Mouse (Mus musculus): ENCODE results near the gene Plk5. TPM values are rescaled to one million over a fixed set of nuclear protein-coding genes. Genes with fewer than 3 reads are reported as not detected.

Gene Plk5
- polyA plus RNA-seq, 1 experiment from 2014 or later: 0.20 TPM

DNA sequence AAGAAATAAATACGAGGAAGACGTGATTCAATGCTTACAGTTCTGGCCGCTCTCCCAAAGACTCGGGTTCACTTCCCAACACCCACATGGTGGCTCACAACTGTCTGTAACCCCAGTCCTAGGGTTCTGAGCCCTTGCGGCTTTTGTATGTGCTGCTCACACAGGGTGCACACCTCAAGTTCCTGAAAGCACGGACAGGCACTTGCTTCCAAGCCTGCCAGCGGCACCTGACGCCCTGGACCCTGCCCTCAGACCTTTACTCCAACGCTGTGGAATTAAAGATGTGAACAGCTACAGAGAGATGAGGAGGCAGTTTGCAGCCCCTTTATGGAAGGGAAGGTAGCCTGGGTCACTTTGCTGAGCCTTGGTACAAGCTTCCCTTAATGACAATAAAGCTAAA, 34.4 kb downstream of the Plk5 start:
- WGBS: 41% methylated on average over 9 of the region's 9 CpGs
- H3K9ac ChIP-seq (ENCODE audit: low read depth, low read length): no peak overlapping the region
- H3K27ac ChIP-seq (ENCODE audit: low read depth, low read length): peak overlapping the region; percentile 66
- H3K4me1 ChIP-seq (replicated peaks; ENCODE audit: control insufficient read depth, insufficient read depth, low read length): 0 out of 2 replicates have a peak, but pooled peaks cover 4% of the 10 kb centered on the region
- H3K27me3 ChIP-seq (replicated peaks; ENCODE audit: control insufficient read depth, insufficient read depth, low read length): no peaks in the 10 kb centered on the region
- no peaks in the 10 kb centered on the region for H3K9me3 ChIP-seq (ENCODE audit: control insufficient read depth)
- TF ChIP-seq CTCF (IDR thresholded peaks at IDR 0.05; ENCODE audit: low read depth): no peak
- ATAC-seq: no peak
- H3K4me3 ChIP-seq (ENCODE audit: low read depth, low read length): no peak overlapping the region
- no peak overlapping the region for H3K4me2 ChIP-seq (replicated peaks; ENCODE audit: low read depth)
- peaks cover 34% of the 10 kb centered on the region for H3K36me3 ChIP-seq (ENCODE audit: control insufficient read depth, insufficient read depth)

DNA sequence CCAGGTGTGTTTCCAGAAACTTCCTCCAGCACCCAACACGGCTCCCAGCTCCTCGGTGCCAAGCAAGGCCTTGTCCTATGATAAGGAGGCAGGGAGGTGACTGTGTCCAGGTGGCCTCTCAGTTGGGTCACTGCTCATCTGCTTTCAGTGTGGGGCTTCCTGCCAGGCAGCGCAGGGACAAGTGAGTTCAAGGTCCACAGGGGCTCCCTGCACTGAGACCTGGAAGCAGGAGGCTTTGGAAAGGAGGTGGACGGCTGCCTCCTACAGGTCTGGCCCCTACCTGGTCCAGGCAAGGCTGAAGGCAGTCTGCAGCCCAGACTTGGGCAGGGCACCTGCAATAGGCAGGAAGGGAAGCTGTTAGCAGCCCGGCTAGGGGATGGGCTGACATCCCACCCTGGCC, 36.4 kb downstream of the Plk5 start:
- 58% methylated on average over 5 of the region's 5 CpGs for WGBS
- ATAC-seq: peak; percentile 35
- Histone ChIP-seq H3K9me3 (ENCODE audit: control insufficient read depth) (no peaks in the 10 kb centered on the region), H3K36me3 (ENCODE audit: control insufficient read depth, insufficient read depth) (peaks cover 34% of the 10 kb centered on the region), H3K27ac (ENCODE audit: low read depth, low read length) (peak overlapping the region; percentile 75), H3K9ac (ENCODE audit: low read depth, low read length) (0 out of 2 replicates have a peak overlapping the region, but pooled peaks have one; percentile 7), H3K4me2 (replicated peaks; ENCODE audit: low read depth) (no peak overlapping the region), H3K27me3 (replicated peaks; ENCODE audit: control insufficient read depth, insufficient read depth, low read length) (no peaks in the 10 kb centered on the region), H3K4me1 (replicated peaks; ENCODE audit: control insufficient read depth, insufficient read depth, low read length) (peaks cover 7% of the 10 kb centered on the region; the same call in 1 of the 2 replicates), H3K4me3 (ENCODE audit: low read depth, low read length) (no peak overlapping the region)
- peak; percentile 68 for TF ChIP-seq CTCF (IDR thresholded peaks at IDR 0.05; ENCODE audit: low read depth)

DNA sequence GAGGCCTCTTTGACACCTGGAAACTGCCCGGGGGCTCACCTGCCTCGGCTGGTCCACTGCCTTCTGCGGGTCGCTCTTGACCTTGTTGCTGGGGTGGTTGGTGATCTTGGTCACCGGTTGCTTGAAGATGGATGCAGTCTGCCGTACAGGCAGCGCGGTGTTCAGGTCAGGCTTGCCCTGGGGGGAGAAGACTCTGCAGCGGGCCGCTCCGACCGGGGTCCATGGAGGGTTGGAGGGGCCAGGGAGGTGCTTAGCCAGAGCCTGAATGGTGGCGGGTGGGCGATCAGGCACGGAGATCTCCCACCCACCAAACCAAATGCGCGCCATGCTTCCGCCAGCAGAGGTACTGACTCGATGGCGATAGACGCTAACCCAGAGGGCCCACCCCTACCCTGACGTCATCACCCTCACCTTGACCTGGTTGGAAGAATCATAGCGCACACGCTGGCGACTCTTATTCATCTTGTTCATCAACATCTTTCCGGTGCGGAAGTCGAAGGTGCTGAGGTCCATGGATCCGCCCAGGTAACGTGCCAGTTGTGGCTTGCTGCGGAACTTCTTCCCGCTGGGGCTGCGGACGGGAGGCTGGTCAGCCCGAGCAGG, 38.9 kb downstream of the Plk5 start:
- 95% methylated on average over 35 of the region's 35 CpGs for WGBS
- Histone ChIP-seq H3K4me2 (replicated peaks; ENCODE audit: low read depth) (no peak overlapping the region), H3K27ac (ENCODE audit: low read depth, low read length) (no peak overlapping the region), H3K36me3 (ENCODE audit: control insufficient read depth, insufficient read depth) (peaks cover 34% of the 10 kb centered on the region), H3K4me1 (replicated peaks; ENCODE audit: control insufficient read depth, insufficient read depth, low read length) (peaks cover 6% of the 10 kb centered on the region), H3K27me3 (replicated peaks; ENCODE audit: control insufficient read depth, insufficient read depth, low read length) (no peaks in the 10 kb centered on the region), H3K9me3 (ENCODE audit: control insufficient read depth) (no peaks in the 10 kb centered on the region), H3K9ac (ENCODE audit: low read depth, low read length) (no peak overlapping the region), H3K4me3 (ENCODE audit: low read depth, low read length) (no peak overlapping the region)
- ATAC-seq: no peak
- no peak for TF ChIP-seq CTCF (IDR thresholded peaks at IDR 0.05; ENCODE audit: low read depth)

GRCm38 (mm10) chr10:80396822-80397523, 40.7 kb downstream of the Plk5 start:
- no peaks in the 10 kb centered on the region for H3K9me3 ChIP-seq (ENCODE audit: control insufficient read depth)
- WGBS: 76% methylated on average over 11 of the region's 11 CpGs
- peaks cover 6% of the 10 kb centered on the region for H3K4me1 ChIP-seq (replicated peaks; ENCODE audit: control insufficient read depth, insufficient read depth, low read length)
- H3K27ac ChIP-seq (ENCODE audit: low read depth, low read length): no peak overlapping the region
- H3K4me2 ChIP-seq (replicated peaks; ENCODE audit: low read depth): peak overlapping the region; percentile 82; the same call in 1 of the 2 replicates
- TF ChIP-seq CTCF (IDR thresholded peaks at IDR 0.05; ENCODE audit: low read depth): no peak
- no peak for ATAC-seq
- H3K27me3 ChIP-seq (replicated peaks; ENCODE audit: control insufficient read depth, insufficient read depth, low read length): no peaks in the 10 kb centered on the region
- H3K36me3 ChIP-seq (ENCODE audit: control insufficient read depth, insufficient read depth): peaks cover 44% of the 10 kb centered on the region
- no peak overlapping the region for H3K4me3 ChIP-seq (ENCODE audit: low read depth, low read length)
- H3K9ac ChIP-seq (ENCODE audit: low read depth, low read length): no peak overlapping the region

GRCm38 (mm10) chr10:80397524-80398173, 41.4 kb downstream of the Plk5 start:
- H3K36me3 ChIP-seq (ENCODE audit: control insufficient read depth, insufficient read depth): peaks cover 43% of the 10 kb centered on the region
- peak overlapping the region; percentile 82 for H3K4me2 ChIP-seq (replicated peaks; ENCODE audit: low read depth)
- no peak overlapping the region for H3K9ac ChIP-seq (ENCODE audit: low read depth, low read length)
- WGBS: 29% methylated on average over 8 of the region's 8 CpGs
- H3K27me3 ChIP-seq (replicated peaks; ENCODE audit: control insufficient read depth, insufficient read depth, low read length): no peaks in the 10 kb centered on the region
- TF ChIP-seq CTCF (IDR thresholded peaks at IDR 0.05; ENCODE audit: low read depth): no peak
- H3K4me1 ChIP-seq (replicated peaks; ENCODE audit: control insufficient read depth, insufficient read depth, low read length): peaks cover 6% of the 10 kb centered on the region
- ATAC-seq: no peak
- H3K27ac ChIP-seq (ENCODE audit: low read depth, low read length): no peak overlapping the region
- H3K4me3 ChIP-seq (ENCODE audit: low read depth, low read length): peak overlapping the region; percentile 76; the same call in 1 of the 2 replicates
- no peaks in the 10 kb centered on the region for H3K9me3 ChIP-seq (ENCODE audit: control insufficient read depth)

- H3K4me2 ChIP-seq (replicated peaks; ENCODE audit: low read depth): peak overlapping the region; percentile 82
- H3K27ac ChIP-seq (ENCODE audit: low read depth, low read length): peak overlapping the region; percentile 98
- no peaks in the 10 kb centered on the region for H3K9me3 ChIP-seq (ENCODE audit: control insufficient read depth)
- H3K4me3 ChIP-seq (ENCODE audit: low read depth, low read length): peak overlapping the region; percentile 76
- ATAC-seq: no peak
- WGBS: 0% methylated on average over 1 of the region's 1 CpGs
- H3K9ac ChIP-seq (ENCODE audit: low read depth, low read length): peak overlapping the region; percentile 84
- H3K36me3 ChIP-seq (ENCODE audit: control insufficient read depth, insufficient read depth): peaks cover 43% of the 10 kb centered on the region
- TF ChIP-seq CTCF (IDR thresholded peaks at IDR 0.05; ENCODE audit: low read depth): no peak
- peaks cover 6% of the 10 kb centered on the region for H3K4me1 ChIP-seq (replicated peaks; ENCODE audit: control insufficient read depth, insufficient read depth, low read length)
- H3K27me3 ChIP-seq (replicated peaks; ENCODE audit: control insufficient read depth, insufficient read depth, low read length): no peaks in the 10 kb centered on the region
Measured at GRCm38 (mm10) chr10:80398174-80398535, 41.9 kb downstream of the Plk5 start.
